Mouse (Mus musculus): ENCODE results near the gene Taco1. TPM values are rescaled to one million over a fixed set of nuclear protein-coding genes. Genes with fewer than 3 reads are reported as not detected.

Taco1 gene
- total and polyA plus RNA-seq, 2 experiments from 2014 or later, result 6.4 to 19.4 TPM

DNA sequence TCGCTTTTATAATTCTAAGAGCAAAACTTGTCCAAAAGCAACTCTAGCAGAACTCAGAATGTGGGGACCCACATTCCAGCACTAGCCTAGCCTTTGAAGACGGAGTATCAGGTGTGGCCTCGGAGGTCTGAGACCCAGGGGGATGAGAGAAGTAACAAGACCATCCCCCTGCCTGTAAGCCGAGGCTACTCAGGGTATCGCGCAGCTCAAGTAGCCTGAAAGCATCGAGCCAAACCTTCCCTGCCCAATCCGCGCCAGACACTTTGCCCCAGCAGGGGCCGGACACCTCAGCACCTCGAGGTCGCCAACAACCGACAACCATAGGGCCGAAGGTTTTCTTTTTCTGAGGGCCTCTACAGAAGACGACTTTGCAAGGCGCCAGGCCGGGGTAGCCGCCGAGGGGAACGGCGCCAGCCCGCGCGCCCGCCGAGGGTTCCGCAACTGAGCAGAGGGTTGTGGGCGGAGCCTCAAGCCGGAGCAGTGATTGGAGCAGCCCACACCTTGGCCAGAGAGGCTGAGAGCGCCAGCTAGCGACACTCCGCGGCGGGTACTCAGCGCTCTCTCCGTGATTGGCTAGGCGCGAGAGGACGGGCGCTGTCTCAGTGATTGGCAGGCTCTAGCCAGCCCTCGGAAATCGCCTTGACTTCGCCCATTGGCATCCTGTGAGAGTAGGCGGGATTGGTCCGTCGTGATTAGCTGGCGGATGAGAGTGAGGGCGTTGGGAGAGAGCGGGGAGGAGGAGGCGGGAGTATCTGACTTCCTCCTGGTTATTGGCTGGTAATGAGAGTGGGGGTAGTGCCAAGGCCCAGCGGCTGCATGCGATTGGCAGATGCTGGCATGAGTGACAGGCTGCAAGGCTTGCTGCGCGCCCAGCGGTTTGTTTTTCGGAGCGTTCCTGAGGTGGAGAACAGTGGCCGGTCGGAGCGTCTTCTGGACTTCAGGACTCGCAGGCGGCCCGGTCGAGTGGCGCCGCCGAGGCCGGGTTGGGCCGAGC is 18.1 kb downstream of the Taco1 start, which contains the start of gene Map3k3:
Gene Map3k3 (plus strand): TSS at position 906 of the 994 bp plus-strand sequence.
- WGBS, result 1% methylated on average over 69 of the region's 69 CpGs
- Histone ChIP-seq H3K27ac (peak within 1 kb of the TSS; percentile 97), H3K36me3 (ENCODE audit: insufficient read depth, low read length) (no peaks in the 10 kb centered on the region), H3K4me2 (ENCODE audit: low read depth, low read length) (peak within 1 kb of the TSS; percentile 71), H3K4me1 (ENCODE audit: insufficient read depth, low read length) (peaks cover 8% of the 10 kb centered on the region; the same call in 1 of the 2 replicates), H3K4me3 (ENCODE audit: low read length) (peak within 1 kb of the TSS; percentile 87), H3K9me3 (ENCODE audit: low read length) (no peaks in the 10 kb centered on the region), H3K27me3 (ENCODE audit: insufficient read depth, low read length) (no peaks in the 10 kb centered on the region), H3K9ac (replicated peaks; ENCODE audit: low read length) (peak within 1 kb of the TSS; percentile 91)
- DNase-seq (ENCODE audit: low spot score) (peak; percentile 99), ATAC-seq (peak; percentile 99)
- peak; percentile 76 for TF ChIP-seq CTCF (IDR thresholded peaks at IDR 0.05; ENCODE audit: low read depth)

DNA sequence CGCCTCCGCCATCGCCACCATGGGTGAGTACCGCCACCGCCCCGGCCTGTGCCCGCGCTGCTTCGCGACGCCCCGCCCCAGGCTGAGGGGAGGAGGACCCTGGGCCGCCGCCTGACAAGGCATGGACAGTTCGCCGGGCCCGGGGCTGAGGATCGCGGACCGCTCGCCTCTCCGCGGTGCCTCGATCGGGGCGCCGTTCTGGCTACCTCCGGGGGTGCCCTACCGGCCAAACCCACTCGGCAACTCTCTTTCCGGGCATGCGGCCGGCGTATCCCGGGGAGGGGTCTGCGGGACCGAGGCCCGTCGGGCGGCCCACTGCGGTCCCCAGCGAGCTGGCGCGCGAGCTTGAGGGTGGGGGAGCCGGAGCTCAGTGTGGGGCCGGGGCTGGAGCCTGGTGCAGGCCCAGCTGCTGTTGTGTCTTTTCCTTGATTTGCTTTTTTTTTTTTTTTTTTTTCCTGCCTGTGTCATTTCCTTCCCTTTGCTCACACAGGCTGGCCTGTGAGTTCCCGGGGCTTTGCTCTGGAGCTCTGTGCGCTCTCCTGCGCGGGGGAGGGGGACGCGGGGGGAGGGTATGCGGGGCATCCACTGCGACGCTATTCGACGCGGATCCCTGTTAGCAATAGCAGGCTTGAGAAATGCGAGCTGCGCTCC is 19.2 kb downstream of the Taco1 start:
- Histone ChIP-seq H3K4me1 (ENCODE audit: insufficient read depth, low read length) (peaks cover 8% of the 10 kb centered on the region; the same call in 1 of the 2 replicates), H3K27ac (peak overlapping the region; percentile 97), H3K4me2 (ENCODE audit: low read depth, low read length) (peak overlapping the region; percentile 56), H3K9ac (replicated peaks; ENCODE audit: low read length) (peak overlapping the region; percentile 91), H3K4me3 (ENCODE audit: low read length) (peak overlapping the region; percentile 87), H3K9me3 (ENCODE audit: low read length) (no peaks in the 10 kb centered on the region), H3K36me3 (ENCODE audit: insufficient read depth, low read length) (no peaks in the 10 kb centered on the region), H3K27me3 (ENCODE audit: insufficient read depth, low read length) (no peaks in the 10 kb centered on the region)
- DNase-seq (ENCODE audit: low spot score) (peak; percentile 73), ATAC-seq (peak; percentile 42)
- TF ChIP-seq CTCF (IDR thresholded peaks at IDR 0.05; ENCODE audit: low read depth), result no peak
- WGBS, result under 1% methylated on average over 57 of the region's 61 CpGs

DNA sequence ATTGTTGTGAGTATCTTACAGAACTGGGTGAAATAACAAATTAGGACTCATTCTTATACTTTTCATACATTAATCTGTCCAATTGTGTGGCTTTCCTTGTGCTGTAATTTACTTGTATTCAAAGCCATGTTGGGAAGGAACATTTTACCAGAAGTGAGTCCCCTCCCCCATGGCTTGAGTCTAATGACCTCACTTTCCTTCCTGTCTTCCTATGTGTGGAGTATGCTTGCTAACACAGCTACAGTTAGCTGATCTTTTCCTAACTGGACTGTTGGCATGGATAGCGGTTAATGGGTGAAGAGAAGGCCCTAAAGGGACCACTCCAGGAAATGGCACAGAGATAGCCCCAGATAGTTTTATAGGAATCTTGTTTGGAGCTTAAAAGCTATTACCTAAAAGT is 32.4 kb downstream of the Taco1 start:
- ATAC-seq (no peak), DNase-seq (ENCODE audit: low spot score) (no peak)
- no peaks in the 10 kb centered on the region for H3K36me3 ChIP-seq (ENCODE audit: insufficient read depth, low read length)
- H3K4me3 ChIP-seq (ENCODE audit: low read length), result no peak overlapping the region
- H3K27ac ChIP-seq, result no peak overlapping the region
- no peak overlapping the region for H3K4me2 ChIP-seq (ENCODE audit: low read depth, low read length)
- no peaks in the 10 kb centered on the region for H3K4me1 ChIP-seq (ENCODE audit: insufficient read depth, low read length)
- H3K9ac ChIP-seq (replicated peaks; ENCODE audit: low read length), result no peak overlapping the region
- 91% methylated on average over 1 of the region's 1 CpGs for WGBS
- no peaks in the 10 kb centered on the region for H3K9me3 ChIP-seq (ENCODE audit: low read length)
- no peaks in the 10 kb centered on the region for H3K27me3 ChIP-seq (ENCODE audit: insufficient read depth, low read length)
- no peak for TF ChIP-seq CTCF (IDR thresholded peaks at IDR 0.05; ENCODE audit: low read depth)

DNA sequence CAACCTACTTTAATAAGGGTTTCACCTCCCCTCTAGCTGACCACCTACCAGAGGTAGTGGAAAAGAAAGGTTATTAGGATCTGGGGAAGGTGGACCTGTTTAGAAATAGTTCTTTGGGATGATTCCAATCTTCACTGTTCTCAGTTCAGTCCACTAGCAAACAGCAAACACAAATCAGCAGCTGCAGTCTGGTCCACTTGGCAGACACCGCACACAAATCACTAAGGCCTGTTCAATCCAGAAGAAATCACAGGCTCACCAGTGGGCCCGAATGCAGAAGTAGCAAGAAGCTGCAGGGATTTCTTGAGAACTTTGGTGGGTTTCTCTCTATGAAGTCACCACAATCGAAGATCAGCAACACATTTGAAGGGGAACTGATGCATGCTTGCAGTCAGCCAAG is 37.0 kb downstream of the Taco1 start:
- no peaks in the 10 kb centered on the region for H3K4me1 ChIP-seq (ENCODE audit: insufficient read depth, low read length)
- H3K27me3 ChIP-seq (ENCODE audit: insufficient read depth, low read length), result no peaks in the 10 kb centered on the region
- TF ChIP-seq CTCF (IDR thresholded peaks at IDR 0.05; ENCODE audit: low read depth), result no peak
- no peak overlapping the region for H3K9ac ChIP-seq (replicated peaks; ENCODE audit: low read length)
- H3K4me2 ChIP-seq (ENCODE audit: low read depth, low read length), result no peak overlapping the region
- H3K27ac ChIP-seq, result no peak overlapping the region
- no peaks in the 10 kb centered on the region for H3K36me3 ChIP-seq (ENCODE audit: insufficient read depth, low read length)
- H3K9me3 ChIP-seq (ENCODE audit: low read length), result no peaks in the 10 kb centered on the region
- DNase-seq (ENCODE audit: low spot score) (no peak), ATAC-seq (no peak)
- WGBS, result 79% methylated on average over 3 of the region's 3 CpGs
- no peak overlapping the region for H3K4me3 ChIP-seq (ENCODE audit: low read length)

DNA sequence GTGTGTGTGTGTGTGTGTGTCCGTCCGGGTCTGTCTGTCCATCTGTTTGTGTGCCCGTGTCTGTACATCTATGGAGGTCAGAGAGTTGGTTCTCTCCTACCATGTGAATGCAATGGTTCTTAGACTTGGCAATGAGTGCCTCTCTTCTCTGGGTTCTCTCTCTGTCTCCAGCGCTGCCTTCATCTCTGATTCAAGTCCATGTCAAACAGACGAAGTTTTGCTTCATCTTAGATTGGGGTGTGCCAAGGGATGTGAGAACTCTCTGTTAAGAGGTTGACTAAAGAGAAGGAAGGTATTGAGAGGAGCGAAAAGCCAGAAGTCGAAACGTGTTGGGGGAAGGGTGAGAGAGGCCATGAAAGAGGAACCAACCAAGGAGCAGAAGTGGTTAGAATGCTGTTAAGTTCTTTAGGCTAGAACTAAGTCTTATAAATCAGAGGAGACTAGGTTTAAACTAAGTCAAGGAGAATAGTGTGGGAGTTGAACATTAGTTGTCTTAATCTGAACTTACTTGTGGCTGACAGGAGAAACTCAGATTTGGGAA is 40.3 kb downstream of the Taco1 start:
- no peak for ATAC-seq
- Histone ChIP-seq H3K4me2 (ENCODE audit: low read depth, low read length) (no peak overlapping the region), H3K4me1 (ENCODE audit: insufficient read depth, low read length) (no peaks in the 10 kb centered on the region), H3K9me3 (ENCODE audit: low read length) (no peaks in the 10 kb centered on the region), H3K27me3 (ENCODE audit: insufficient read depth, low read length) (no peaks in the 10 kb centered on the region), H3K4me3 (ENCODE audit: low read length) (no peak overlapping the region), H3K36me3 (ENCODE audit: insufficient read depth, low read length) (no peaks in the 10 kb centered on the region), H3K27ac (no peak overlapping the region), H3K9ac (replicated peaks; ENCODE audit: low read length) (no peak overlapping the region)
- 83% methylated on average over 8 of the region's 8 CpGs for WGBS
- no peak for DNase-seq (ENCODE audit: low spot score)
- TF ChIP-seq CTCF (IDR thresholded peaks at IDR 0.05; ENCODE audit: low read depth), result no peak

DNA sequence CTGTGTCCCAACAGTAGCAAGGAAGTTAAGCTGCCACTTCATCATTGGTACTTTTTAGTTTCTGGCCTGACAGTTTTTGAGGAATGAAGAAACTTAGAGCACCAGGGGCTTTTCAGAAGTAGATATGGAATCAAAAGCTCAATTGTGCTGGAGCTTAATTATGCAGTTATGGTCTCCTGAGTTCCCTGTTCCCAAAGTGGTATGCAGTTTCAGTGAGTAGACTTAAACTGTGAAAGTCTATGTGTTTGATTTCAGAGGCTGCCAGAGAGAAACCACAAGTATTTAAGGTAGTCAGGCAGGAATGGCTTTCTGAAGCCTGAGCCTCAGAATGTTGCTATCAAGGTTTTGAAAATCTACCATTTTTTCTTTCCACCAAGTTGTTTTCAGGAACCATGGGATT is 45.8 kb downstream of the Taco1 start:
- no peak for DNase-seq (ENCODE audit: low spot score)
- H3K36me3 ChIP-seq (ENCODE audit: insufficient read depth, low read length), result no peaks in the 10 kb centered on the region
- no peak overlapping the region for H3K4me3 ChIP-seq (ENCODE audit: low read length)
- no peak for TF ChIP-seq CTCF (IDR thresholded peaks at IDR 0.05; ENCODE audit: low read depth)
- no peaks in the 10 kb centered on the region for H3K27me3 ChIP-seq (ENCODE audit: insufficient read depth, low read length)
- no peak for ATAC-seq
- no peak overlapping the region for H3K9ac ChIP-seq (replicated peaks; ENCODE audit: low read length)
- H3K4me1 ChIP-seq (ENCODE audit: insufficient read depth, low read length), result no peaks in the 10 kb centered on the region
- H3K27ac ChIP-seq, result no peak overlapping the region
- H3K4me2 ChIP-seq (ENCODE audit: low read depth, low read length), result no peak overlapping the region
- H3K9me3 ChIP-seq (ENCODE audit: low read length), result no peaks in the 10 kb centered on the region

All from hindbrain, postnatal 0 days (tissue).